Mouse (Mus musculus) gonadal fat pad, adult 2 months (tissue): Measurements from ENCODE around the gene Glis1. TPM values are rescaled to one million over a fixed set of nuclear protein-coding genes. Genes with fewer than 3 reads are reported as not detected.

Experiments
- DNase-seq: peaks from one replicate; pipeline ENCODE4 v3.0.0-alpha.2; 2012; ENCODE audit warnings: low read depth
- polyA plus RNA-seq: library from polyadenylated mRNA; depleted of rRNA; stranded (reverse); fragments of >200 nt; gene quantifications from 2 replicates; pipeline ENCODE4 v1.2.3, GENCODE M21; 2012; rRNA removed

Gene Glis1
- 2.4 and 2.8 TPM in 2 replicates for polyA plus RNA-seq

DNA sequence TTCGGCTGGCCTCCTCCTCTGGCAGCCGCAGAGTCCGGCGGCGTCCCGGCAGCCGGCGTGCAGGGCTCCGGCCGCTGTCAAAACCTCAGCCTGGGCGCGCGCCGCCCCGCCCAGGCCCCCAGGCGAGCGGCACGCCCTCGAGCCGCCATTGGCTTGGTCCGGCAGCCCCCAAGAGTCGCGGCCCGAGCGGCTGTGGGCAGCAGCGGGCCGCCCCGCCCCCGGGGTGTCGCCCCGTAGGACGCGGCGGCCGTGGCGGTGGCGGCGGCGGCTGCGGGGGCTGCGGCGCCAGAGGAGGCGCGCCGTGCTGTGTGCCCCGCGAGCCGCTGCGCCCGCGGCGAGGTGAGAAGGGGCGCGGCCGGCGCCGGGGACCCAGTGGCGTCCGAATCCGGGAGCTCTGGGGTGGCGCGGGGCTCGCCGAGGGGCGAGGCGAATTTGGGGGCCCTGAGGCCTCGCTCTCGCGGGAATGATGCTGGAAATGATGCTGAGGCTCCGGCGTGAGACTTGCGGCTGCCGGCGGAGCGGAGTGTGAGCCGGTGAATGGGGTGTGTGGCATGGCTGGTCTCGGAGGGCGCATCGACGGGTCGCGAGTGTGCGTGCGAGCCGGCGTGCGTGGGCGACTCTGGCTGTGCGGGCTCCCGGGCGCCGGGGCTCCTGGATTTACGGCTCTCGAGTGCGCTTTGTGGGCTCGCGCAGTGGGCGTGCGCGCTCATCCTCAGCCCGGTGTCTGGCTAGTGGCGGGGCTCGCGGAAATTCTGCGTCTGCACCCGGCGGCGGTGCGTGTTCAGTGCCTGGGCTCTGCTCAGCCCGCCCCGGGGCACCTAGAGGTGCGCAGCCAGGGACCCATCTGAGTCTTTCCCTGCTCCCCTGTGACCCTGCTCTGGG, at the start of gene Glis1:
TSS of gene Glis1 (plus strand) at position 236 of the 882 bp plus-strand sequence.
- DNase-seq: no peak

DNA sequence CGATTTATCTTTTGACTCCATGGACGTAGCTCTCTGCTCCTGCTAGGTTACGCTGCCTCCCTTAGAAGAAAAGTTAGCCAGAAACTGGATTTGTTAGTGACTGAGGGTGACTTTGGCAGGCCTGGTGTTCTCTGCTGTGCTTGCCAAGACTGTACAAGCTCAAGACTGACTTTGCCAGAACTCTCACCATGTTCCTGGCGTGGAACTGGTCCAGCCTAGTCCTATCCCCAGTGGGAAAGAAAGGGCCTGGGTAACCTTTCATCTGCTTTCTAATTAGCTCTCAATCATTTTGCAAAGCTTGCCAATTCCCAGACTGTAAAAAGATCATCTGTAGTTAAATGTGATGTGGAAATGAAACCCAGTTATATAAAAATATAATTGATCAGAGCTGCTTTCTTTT, 47.4 kb upstream of the Glis1 start:
- no peak for DNase-seq

DNA sequence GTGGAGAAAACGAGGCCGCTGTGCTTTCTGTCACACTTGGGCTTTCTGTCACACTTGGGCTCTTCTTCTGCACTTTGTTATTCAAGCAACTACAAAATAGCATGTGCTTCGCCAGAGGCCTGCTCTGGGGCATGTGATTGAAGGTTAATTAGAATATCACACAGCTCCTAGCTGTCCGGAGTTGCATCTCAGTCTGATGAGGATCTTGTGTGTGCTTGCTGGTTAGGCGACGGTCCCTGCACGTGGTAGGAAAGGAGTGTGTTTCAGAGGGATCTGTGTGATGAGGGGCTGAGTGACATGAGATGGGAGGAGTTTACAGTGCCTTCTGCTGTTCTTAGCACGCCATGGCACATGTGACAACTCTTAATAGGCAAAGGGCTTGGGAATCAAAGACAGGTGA, 46.9 kb upstream of the Glis1 start:
- DNase-seq: no peak

DNA sequence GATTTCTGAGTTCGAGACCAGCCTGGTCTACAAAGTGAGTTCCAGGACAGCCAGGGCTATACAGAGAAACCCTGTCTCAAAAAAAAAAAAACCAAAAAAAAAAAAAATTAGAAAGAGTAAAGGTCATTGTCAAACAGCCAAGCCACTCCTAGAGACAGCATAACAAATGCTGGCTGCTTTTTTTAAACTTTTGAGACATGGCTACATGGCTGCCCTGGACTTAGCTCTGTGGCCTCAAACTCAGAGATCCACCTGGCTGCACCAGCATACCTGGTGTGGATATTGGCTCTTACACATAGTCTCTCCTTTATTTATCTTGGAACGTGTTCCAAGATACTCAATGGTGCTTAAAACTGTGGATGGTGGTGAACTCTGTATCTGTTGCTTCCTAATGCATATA, 46.1 kb upstream of the Glis1 start:
- no peak for DNase-seq

DNA sequence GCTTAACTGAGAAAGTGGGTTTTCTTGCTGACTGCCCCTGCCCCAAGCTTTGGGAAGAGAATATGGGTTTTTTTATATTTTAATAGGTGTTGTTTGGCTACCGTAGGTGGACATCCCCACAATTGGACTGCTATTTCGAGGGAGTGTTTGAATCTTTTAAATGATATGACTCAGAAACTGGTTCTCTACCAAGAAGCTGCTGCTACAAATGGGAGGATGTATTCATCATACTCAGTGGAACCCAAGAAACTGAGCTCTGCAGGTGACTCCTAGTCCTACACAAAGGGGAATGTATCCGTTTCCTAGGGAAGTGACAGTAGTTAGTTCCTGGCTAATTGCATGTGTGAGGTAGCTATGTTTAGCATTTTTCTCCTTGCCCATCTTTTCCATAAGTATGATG, 45.0 kb upstream of the Glis1 start:
- DNase-seq: no peak

DNA sequence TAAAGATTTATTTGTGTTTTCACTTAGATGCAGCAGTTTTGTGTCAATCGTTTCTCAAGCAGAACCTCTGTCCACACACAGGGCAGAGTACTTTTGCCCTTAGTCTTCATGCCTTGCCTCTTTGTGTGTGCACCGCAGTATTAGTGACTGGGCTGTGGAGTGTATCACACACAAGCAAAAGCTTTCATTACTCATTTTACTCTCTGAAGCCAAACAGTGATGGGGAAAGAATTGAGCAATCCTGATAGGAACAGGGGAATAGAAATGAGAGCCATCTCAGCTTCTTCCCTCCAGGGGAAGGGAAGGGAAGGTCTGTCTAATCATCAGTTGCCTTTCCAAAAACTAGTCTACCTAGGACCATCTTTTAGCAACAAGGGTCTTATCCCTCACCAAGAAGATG, 40.6 kb upstream of the Glis1 start:
- DNase-seq: no peak

DNA sequence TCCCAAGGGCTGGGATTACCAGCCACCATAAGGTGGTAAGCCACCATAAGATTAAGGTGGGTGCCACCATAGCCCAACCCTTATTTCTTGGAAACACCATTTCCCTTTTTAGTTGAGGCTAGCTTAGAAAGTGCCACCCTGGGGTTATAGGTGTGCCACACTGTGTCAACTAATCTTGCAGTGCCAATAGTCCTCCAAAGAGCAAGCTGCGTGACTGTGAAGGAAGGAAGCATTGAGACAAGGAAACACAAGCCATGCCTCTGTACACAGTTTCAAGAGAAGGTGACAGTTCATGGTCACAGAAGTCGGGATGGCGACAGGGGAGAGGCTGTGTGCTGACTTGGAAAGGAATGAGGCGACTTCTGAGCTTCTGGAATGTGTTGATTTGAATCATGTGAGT, 14.2 kb upstream of the Glis1 start:
- DNase-seq: no peak

DNA sequence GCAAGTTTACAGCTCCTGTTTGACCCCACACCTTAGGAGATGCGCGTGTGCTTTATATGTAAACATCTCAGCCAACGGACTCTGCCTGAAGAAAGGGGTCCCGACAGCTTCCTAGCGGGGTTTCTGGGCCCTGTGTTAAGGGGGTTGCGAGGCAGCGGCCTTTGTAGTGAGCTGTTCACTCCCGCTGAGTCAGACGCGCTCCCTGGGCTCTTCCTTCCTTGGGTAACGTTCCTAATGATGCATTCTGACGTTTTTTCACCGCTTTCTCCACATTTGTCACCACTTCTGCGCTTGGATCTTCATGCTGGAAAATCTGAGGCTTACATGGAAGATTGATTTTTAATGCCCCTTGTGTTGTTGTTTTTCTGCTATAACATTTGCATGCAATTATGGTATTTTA, 12.7 kb upstream of the Glis1 start:
- no peak for DNase-seq

DNA sequence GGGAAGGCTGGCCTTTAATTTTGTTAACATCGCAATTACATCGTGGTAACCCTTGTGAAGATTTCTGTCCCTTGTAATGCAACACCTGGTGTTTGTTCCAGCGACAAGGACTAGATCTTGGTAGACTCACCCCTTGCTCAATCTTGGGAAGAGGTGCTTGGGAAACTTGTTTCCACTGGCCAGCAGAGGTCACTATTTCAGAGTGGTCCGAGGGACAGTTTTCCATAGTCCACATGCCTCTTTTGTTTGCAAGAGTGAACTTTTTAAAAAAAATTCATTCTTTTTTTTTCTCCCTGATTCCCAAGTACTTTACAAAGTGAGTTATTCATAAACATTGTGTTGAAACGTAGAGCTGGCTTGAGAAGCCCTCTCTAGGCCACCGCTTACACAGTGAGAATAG, 12.2 kb upstream of the Glis1 start:
- DNase-seq: no peak

DNA sequence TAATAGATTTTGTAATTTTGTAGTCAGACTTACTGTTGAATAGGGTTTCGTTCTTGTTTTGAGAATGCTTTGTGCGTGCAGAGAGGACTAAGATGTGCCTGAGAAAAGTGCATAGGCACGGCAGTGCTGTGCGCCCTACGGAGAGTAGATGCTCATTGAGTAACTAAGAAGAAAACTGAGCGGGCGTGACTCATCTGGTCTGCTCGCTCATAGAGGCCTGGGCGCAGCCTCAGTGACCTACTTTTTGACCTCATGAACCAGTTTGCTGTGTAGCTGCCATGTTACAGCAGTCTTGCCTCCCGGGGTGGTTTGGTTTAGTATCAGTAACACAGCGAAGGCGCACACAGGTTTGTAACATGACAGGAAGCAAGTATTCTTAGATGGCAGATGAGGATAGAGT, 8.8 kb upstream of the Glis1 start:
- DNase-seq: no peak

DNA sequence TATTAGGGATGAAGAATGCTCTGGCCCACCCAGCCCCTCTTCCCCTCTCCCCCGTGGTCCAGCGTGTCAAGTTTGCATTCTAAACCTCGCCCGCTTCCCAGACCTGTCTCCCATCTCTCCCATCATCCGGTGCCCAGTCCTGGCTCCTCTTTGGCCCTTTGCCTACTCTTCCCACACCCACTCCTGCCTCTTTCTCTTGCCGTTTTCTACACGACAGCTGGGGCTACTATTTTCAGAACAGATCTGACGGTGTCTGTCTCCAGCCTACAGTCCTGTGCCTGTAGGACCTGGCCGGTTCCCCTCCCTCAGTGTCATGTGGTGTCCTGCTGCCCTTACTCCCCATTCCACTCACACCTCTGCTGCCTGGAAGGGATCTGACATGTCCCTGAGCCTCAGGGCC, 7.8 kb upstream of the Glis1 start:
- DNase-seq: no peak

DNA sequence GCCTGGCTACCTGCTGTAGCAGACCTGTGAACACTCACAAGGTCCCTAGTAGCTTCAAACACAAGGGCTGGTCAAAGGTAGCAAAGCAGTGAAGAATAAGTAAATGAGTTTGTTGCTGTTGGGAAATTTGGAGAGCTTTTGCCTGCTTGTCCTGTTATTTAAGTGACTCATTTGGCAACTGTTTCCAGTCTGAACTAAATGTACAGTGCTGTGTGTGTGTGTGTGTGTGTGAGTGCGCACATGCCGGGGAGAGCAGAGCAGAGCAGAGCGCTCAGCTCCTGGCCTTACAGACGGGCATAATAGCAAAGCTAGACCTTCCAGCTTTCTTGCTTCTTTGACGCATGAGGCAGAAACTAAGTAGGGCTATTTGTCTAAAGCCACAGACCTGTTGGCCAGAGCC, 1.7 kb upstream of the Glis1 start:
- DNase-seq: no peak

DNA sequence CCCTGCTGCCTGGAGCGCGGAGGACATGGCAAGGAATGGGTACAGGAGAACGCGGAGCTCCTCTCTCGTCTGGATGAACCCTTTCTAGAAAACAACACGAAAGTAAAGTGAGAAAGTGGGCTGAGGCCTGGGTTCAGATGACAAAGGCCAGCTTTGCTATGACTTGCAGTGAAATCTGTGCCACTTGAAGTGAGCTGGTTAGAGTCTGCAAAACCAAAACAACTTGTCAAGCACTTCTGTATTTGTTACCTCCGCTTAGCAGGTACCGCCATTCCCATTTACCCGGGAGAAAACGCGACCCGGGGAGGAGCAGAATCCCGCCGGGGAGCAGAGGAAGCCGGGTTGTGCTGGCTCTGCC, 414 bp upstream of the Glis1 start:
- no peak for DNase-seq

DNA sequence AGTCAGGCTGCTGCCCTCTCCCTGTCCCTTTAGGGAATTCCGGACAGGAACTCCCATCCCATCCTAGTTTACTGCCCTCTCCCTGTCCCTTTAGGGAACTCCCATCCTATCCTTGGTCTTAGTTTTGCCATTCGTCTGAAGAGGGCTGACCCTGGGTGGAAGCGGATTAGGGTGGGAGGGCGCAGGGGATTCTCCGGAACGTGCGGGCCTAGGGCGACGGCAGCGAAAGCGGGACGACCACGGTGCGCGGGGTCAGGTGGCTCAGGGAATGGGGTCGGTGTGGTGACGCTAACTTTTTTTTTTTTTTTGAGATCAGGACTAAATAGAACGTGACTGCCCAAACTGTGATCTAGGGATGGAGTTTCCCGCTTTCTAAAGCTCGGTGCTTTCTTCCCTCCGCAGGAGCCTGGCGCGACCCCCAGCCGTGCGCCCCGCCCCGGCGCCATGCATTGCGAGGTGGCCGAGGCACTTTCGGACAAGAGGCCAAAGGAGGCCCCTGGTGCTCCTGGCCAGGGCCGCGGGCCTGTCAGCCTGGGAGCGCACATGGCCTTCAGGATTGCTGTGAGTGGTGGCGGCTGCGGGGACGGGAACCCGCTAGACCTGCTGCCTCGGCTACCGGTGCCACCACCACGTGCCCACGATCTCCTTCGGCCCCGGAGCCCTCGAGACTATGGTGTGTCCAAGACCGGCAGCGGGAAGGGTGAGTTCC, 1.0 kb downstream of the Glis1 start:
- no peak for DNase-seq

DNA sequence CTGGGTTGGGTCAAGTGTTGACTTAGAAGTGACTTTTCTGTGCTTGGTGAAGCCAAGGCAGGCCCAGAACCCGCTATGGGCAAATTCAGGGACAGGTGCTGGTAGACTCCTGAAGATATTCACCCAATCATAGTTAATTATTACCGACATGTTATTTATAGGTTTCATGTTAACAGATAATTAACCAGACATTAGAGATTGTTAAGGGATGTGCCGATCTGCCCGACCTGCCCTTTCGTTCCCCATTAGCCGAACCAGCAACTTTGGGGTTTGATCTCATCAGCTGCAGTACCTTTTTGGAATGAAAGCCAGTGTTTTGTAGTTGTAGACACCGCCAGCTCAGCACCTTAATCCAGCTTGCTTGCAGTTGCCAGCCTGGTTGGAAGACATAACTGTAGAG, 2.1 kb downstream of the Glis1 start:
- no peak for DNase-seq

DNA sequence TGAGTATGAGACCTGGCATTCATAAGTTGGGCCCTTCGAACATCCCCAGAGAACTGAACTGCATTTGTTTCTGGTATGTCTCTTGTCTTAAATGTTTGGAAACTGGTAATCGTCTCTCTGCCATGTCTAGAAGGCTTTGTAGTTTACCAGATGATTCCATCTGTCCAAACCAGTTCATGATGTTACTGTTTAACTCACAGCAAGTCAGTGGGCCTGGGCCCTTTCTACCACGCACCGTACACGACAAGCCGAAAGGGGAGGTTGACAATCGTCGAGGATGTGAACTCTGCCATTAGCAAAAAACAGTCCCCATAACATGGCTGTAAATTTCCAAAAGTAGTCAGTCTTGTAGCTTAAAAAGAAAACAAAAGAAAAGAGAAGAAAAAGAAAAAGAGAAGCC, 4.3 kb downstream of the Glis1 start:
- DNase-seq: no peak

DNA sequence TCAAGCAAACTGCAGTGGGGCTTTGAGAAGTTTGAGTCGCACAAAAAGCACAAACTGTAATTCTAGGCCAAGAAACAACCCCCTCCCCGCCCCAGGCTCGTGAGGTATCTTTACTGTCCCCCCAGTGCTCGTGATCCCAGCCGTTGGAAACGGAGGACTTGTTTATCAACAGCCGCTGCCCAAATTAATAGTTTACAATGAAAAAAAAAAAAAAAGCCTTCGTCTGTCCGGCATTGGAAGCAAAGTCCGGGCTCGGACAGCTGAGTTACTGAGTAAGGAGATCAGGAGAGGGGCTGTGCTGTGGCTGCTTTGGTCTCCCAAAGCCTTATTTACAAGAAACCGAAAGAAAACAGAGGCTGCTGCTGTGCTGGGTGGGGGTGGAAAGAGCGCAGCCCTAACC, 5.9 kb downstream of the Glis1 start:
- DNase-seq: no peak

DNA sequence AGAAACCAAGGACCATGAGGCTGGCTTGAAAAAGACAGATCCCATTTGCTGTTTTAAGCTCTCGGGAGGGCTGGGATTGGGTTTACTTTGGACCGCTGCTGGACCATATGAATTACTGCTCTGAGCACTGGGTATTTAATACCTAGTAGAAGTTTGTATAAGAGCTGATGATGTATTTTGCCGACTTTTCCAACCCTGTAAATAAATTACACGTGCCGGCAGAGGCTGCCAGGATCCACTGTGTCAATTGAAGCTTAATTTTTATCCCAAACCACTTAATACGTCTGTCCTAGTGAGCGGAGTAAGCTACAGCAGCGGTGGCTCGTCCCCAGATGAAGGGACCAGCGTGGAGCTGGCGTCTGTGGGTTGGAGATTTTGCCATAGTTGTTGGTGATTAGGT, 7.9 kb downstream of the Glis1 start:
- DNase-seq: no peak

DNA sequence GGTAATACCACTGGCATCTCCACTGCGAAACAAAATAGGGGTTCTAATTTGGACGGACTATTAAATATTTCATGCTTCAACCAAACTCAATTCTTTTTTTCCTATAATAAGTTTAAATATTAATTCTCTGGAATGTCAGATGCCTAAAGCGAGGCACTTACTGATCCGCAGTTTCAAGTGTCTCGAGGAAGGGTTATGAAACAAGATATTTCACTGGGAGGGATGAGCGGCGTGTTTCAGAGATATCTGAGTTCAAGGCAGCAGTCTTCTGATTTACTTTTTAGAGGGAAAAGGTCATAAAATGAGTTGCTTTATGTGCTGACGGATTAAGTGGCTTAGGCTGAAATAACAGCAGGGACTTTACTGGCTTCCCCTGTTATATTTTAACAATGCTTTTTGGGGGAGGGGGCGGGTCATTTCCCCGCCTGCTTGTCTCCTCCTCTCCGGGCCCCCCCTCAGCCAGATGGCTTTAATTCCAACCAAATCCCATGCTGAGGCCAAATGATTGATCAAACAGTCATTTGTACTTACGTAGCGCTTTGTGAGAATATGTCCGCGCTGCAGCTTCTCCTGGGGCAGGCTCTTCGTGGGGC, 8.6 kb downstream of the Glis1 start:
- DNase-seq: no peak

DNA sequence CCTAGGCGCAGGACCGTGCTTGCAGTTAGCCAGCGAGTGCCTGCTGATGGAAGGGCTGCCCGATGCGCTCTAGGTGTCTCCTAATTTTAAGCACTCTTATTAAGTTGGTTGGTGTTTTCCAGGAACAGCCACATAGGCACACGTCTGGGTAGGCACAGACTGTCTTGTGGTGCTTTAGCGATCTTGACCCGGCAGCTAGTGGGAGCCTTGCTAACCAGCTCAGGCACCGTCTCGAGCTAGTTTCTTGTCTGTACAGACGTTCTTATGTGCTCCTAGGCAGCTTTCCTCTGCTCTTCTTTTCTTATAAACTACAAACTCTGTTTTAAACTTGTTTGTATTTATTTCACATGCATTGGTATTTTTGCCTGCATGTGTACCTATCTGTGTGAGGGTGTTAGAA, 9.2 kb downstream of the Glis1 start:
- DNase-seq: no peak

DNA sequence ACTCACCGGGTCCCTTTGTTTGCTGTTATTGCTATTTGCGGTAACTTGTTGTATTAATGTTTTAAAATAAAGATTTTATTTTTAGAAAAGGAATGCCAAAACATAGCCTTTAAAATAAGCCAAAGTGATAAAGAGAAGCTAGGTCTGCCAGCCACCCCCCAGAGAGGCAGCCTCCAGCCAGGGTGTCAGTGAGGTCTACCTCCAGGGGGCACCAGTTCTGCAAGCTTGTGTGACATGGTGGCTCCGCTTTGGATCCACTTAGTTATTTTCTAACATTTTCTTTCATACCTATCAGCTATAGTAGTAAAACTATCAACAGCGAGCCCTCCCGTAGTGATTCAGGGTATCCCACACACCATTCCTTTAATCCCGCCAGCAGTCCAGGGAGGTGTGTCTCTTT, 14.1 kb downstream of the Glis1 start:
- DNase-seq: no peak

DNA sequence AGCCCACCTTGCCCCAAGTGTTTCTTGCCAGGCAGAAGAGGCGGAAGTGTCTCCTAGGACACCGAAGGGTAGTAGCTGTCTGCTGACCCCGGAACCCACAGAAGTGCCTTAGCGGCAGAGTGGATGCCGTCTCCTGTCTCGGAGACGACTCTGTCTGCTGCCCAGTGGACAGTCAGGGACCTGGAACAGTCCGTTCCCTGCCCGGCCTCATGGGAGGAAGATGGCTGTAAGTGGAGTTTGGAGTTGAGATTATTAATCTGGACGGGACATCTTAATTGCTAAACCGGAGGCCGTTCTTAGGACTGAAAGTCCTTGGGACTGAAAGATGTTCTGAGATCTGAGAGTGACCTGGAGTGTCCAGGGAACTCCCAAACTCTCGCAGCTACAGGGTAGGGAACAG, 15.1 kb downstream of the Glis1 start:
- DNase-seq: no peak
